Mouse (Mus musculus): ENCODE data around the gene 5730596B20Rik. TPM values are rescaled to one million over a fixed set of nuclear protein-coding genes. Genes with fewer than 3 reads are reported as not detected.

The 5730596B20Rik gene
- polyA plus RNA-seq, 1 experiment, result 0.07 TPM

GRCm38 (mm10) chr6:52197271-52197670 lies 20.0 kb downstream of the 5730596B20Rik start:
- no peak for DNase-seq (ENCODE audit: low spot score)

- DNase-seq (ENCODE audit: low spot score), result no peak
Observed at GRCm38 (mm10) chr6:52200073-52200750, 22.9 kb downstream of the 5730596B20Rik start.

GRCm38 (mm10) chr6:52200751-52201250 lies 23.5 kb downstream of the 5730596B20Rik start:
- DNase-seq (ENCODE audit: low spot score), result no peak

DNA sequence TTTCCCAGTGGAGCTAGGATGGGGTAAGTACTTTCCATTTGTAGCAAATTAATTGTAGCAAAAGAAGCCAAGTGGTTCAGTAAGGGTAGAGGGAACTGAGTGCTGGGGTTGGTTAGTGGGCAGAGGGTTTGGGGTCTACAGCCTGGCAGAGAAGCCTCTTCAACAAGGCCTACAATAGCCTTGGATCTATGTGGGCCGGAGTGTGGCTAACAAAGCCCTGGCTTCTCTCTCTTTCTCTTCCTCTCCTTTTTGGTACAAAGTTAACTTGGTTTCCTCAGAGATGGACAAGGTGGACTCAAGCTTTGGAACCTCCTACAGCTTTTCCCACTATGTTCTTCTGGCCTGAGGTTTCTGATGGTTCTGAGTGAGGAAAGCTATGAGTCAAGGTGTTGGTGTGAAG lies 24.0 kb downstream of the 5730596B20Rik start:
- DNase-seq (ENCODE audit: low spot score), result no peak

DNA sequence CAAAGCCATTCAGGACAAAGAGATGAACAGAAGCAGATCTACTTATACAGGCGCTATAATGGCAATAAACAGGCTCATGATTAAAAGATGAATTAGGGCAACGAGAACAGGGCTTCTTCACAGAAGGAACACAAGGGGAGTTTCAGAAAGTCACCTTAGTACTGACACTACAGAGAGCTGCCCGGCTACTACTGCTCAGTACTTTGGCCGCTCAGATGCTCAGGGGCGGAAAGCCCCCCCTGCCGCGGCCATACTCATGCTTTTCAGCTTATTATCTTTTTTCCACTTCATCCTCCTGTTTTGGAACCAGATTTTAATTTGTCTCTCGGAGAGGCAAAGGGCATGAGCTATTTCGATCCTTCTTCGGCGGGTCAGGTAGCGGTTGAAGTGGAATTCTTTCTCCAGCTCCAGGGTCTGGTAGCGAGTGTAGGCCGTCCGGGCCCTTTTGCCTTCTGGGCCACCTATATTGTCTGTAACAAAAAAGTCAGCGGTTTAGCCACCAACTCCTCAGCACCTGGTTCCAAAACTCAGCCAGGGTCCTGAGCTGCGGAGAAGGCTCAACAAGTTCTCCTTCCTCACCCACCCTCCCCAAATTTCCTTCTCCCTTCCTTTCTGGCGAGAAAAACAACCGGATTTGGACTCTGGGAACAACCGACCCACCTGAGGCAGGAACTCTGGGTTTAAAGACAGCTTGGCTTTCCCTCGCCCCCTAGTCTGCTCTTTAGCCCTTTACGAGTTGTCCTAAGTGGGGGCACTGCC lies 25.2 kb downstream of the 5730596B20Rik start:
- no peak for DNase-seq (ENCODE audit: low spot score)

- DNase-seq (ENCODE audit: low spot score), result no peak
Observed at GRCm38 (mm10) chr6:52203121-52203370, 25.7 kb downstream of the 5730596B20Rik start.

DNA sequence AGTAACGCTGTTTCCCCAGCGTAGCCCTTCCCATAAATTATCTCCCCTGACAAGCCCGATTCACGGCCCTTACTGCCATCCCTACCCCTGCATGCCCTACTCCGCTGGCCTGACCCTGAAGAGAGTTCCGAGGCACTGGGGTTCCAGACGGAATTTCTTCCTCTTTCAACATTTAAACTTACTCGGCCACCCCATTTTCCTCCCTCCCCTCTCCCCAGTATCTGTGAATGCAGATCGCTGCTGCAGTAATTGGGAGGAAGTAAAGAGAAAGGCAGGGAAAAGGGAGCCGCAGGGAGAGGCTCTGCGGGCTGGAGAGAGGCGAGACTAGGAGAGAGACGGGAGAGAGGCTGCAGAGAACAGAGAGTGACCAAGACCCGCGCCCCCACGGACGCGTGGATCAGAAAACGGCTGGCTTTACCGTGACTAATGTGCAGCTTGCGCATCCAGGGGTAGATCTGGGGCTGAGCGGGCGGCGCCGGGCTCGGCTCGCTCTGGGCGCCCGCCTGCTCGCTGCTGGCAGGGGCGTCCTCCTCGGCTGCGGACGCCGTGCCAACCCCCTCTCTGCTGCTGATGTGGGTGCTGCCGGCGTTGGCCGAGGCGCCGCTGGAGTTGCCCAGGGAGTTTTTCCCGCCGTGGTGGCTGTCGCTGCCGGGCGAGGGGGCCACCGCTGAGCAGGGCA lies 26.2 kb downstream of the 5730596B20Rik start:
- no peak for DNase-seq (ENCODE audit: low spot score)

DNA sequence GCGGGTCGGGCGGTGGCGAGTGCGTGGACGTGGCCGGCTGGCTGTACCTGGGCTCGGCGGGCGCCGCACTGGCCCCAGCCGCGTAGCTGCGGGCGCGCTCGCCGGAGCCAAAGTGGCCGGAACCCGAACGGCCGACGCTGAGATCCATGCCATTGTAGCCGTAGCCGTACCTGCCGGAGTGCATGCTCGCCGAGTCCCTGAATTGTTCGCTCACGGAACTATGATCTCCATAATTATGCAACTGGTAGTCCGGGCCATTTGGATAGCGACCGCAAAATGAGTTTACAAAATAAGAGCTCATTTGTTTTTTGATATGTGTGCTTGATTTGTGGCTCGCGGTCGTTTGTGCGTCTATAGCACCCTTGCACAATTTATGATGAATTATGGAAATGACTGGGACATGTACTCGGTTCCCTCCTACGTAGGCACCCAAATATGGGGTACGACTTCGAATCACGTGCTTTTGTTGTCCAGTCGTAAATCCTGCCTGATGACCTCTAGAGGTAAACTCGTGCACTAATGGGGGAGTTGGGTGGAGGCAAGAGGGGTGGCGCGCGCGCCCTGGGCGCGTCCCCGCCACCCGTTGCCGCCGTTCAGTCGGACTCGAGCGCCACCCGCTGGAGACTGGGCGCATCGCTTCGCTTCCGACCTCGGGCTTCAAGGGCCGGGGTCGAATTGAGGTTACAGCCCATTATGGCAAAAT lies 26.9 kb downstream of the 5730596B20Rik start, which contains the start of gene Hoxa5:
Hoxa5 (minus strand) TSS at position 538 of the 703 bp plus-strand sequence.
- peak; percentile 67 for DNase-seq (ENCODE audit: low spot score)

DNA sequence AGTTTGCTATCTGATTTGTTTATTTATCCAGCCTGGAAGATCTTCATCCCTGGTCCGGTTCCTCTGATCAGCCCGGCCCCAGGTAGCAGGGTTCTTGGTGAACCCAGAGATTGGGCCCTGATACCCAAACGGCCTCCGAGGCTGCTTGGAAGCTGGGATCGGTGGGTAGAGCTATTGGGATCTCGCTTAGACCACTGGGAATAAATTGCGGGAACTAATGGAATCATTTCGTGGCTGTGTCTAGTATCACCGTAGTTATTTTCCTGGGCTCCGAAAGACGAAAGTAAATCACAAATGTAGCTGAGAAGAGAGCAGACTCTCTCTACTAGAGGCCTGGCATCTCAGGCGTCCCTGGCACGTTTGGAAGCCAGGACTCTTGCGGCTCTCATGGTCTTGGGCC lies 27.9 kb downstream of the 5730596B20Rik start:
- no peak for DNase-seq (ENCODE audit: low spot score)

DNA sequence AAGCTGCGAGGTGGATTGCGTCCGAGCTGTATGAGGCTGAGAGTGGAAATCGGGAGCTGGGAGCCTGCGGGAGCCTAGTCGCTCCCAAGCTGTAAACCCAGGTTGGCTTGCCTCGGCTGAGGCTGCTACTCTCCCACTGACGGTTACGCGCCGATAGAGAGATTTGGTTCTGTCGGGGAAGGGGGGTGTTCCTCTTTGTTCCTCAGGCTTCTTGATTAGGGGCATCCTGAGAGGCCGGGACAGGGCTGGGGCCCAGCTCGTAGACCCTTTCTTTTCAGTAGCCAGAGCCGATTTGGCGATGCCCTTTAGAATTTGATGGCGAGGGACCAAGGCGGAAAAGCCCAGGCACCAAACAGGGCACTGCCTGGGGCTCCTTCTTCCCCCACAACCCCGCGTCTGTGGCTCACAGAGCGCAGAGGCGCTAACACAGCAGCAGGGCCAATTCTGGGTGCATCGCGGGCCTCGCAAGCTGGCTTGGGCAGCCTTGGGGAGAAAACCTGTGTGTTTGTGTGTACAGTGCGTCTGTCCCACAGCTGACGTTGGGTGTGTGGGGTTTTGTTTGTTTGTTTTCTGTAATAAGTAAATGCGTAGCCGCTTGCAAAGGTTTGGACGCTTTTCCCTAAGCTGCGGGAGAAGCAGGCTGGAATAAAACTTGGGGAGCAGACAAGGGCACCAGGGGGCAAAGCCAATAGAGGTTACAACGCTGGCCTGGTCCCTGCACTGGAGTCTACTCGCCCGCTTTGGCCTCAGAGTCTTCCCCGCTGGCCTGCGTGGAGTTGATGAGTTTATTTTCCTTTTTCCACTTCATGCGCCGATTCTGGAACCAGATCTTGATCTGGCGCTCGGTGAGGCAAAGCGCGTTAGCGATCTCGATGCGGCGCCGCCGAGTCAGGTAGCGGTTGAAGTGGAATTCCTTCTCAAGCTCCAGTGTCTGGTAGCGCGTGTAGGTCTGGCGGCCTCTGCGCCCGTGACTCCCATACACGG lies 28.6 kb downstream of the 5730596B20Rik start:
- no peak for DNase-seq (ENCODE audit: low spot score)

GRCm38 (mm10) chr6:52206882-52207683 lies 29.8 kb downstream of the 5730596B20Rik start:
- DNase-seq (ENCODE audit: low spot score), result no peak

DNA sequence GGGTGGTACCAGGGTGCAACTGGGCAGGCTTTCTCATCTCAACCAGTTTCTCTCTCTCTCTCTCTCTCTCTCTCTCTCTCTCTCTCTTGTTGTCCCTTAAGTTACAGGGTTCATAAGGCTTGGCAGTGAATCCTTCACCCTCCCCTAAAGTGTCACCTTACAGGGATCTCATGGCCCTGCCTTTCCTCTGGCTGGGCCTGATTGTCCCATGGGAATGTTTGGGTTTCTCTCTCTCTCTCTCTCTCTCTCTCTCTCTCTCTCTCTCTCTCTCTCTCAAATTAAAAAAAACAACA lies 30.3 kb downstream of the 5730596B20Rik start:
- no peak for DNase-seq (ENCODE audit: low spot score)

DNA sequence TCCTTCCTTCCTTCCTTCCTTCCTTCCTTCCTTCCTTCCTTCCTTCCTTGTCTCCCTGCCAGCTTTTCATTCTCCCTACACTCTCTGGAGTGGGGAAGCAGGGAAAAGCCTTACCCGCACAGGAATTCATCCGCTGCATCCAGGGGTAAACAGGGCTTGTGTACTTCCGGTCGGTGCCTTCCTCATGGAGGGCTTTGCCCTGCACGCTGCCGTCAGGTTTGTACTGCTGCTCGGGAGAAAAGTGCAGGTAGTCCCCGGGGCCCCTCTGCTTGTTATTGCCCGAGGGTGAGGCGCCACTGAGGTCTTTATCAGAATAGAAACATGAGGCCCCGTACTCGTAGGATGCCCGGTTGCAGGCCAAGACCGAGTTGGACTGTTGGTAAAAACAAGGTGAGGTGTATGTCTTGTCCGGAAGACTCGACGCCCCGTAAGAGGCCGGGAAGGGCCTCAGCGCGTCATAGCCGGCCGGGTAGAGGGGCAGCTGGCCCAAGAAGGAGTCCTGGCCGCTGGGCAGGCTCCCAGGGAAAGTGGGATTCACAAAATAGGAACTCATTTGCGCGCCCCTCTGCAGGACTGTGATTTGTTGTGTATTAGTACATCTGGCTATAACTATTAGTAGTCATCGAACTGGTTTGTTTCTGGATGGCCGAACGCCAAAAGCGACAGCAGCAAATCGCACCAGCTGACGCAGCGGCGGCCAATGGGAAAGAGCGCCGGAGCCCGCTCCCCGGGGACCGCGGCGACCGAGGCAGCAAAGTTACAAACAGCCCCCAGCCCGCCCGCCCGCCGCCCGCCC lies 31.0 kb downstream of the 5730596B20Rik start, which contains the start of gene Hoxa6:
Hoxa6 (minus strand) TSS at position 651 of the 796 bp plus-strand sequence.
- DNase-seq (ENCODE audit: low spot score), result peak; percentile 43

GRCm38 (mm10) chr6:52208868-52209684 lies 31.8 kb downstream of the 5730596B20Rik start:
- no peak for DNase-seq (ENCODE audit: low spot score)

DNA sequence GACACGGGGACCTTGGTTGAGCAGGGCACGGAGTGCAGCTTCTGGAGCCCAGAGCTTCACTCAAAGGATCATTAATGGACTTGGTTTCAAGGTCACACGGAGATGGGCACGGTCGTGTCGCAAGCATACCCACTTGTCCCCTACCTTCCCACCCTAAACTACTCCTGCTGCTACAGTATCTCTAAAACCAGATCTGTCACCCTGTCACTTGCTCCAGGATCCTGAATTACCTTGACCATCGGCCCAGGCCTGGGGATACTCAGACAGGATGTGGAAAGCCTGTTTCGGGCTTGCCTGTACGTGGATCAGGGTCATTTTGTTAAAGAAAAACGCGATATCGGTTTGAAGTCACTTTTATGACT lies 32.4 kb downstream of the 5730596B20Rik start:
- DNase-seq (ENCODE audit: low spot score), result no peak

GRCm38 (mm10) chr6:52211170-52211935 lies 34.1 kb downstream of the 5730596B20Rik start:
- DNase-seq (ENCODE audit: low spot score), result peak; percentile 76

DNA sequence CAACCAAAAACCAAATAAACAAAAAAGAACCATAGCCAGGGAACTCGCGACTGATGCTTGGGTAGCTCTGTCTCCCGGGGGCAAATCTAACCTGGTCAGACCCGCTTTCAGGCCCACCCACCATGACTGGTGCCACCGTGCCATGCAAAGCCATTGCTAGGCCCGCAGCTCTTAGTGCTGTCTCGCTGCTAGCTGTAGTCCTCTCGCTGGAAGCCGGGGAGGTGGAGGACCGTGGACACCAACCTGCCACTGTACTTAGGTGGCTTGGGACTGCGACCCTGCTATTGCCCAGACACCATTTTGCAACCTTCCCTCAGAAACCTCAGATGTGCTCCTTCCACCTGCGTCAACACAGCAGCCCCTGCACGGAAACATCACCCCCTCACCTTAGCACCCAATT lies 34.7 kb downstream of the 5730596B20Rik start:
- peak; percentile 32 for DNase-seq (ENCODE audit: low spot score)
